Mouse (Mus musculus): Measurements from ENCODE around the gene Ano5. TPM values are rescaled to one million over a fixed set of nuclear protein-coding genes. Genes with fewer than 3 reads are reported as not detected.

The Ano5 gene
- 1.4 TPM for polyA plus RNA-seq (2014; fragmentation: Illumina TruSeq; extraction: RNeasy Lipid Tissue Mini Kit (QIAGEN cat#74804); ENCODE audit: low read depth, low replicate concordance)

GRCm38 (mm10) chr7:51510671-51511651 lies at the start of gene Ano5:
Gene Ano5, plus strand, starts transcription at chr7:51511029.

GRCm38 (mm10) chr7:51621694-51622145 lies 110.9 kb downstream of the Ano5 start, which contains the start of gene Slc17a6:
Gene Slc17a6, plus strand, starts transcription at chr7:51622006.

Other genes starting within 250 kb of the Ano5 start
- 1.7 TPM for gene Slc17a6, start 111.0 kb downstream of the Ano5 start, polyA plus RNA-seq (2014; fragmentation: Illumina TruSeq; extraction: RNeasy Lipid Tissue Mini Kit (QIAGEN cat#74804); ENCODE audit: low read depth, low replicate concordance)

Data from adrenal gland, adult 10 weeks (tissue).